Mouse (Mus musculus) myocyte (in vitro differentiated cells): Measurements from ENCODE around the gene Pklr.

Experiments used
- E2F4 ChIP-seq: IDR thresholded peaks from one replicate; pipeline ENCODE4 v1.6.1; 2011; ENCODE audit warnings: mild to moderate bottlenecking, control low read depth, moderate library complexity; ENCODE audit not compliant: insufficient read depth
- MYOD1 ChIP-seq, 3 experiments: IDR thresholded peaks; one replicate each; pipeline ENCODE4 v1.6.1; 2011; ENCODE audit warnings: control low read depth in 2 of 3, low read depth in 2 of 3, mild to moderate bottlenecking in 2 of 3, moderate library complexity in 1 of 3; ENCODE audit not compliant: insufficient read length in 2 of 3, control insufficient read depth in 1 of 3
- MYOG ChIP-seq, 3 experiments: IDR thresholded peaks; one replicate each; pipeline ENCODE4 v1.6.1; 2011; ENCODE audit warnings: control low read depth in 2 of 3, low read depth in 2 of 3, mild to moderate bottlenecking in 2 of 3; ENCODE audit not compliant: insufficient read length in 2 of 3, control insufficient read depth in 1 of 3, insufficient read depth in 1 of 3
- POLR2A ChIP-seq: IDR thresholded peaks from one replicate; pipeline ENCODE4 v1.6.1; 2011; ENCODE audit warnings: low read depth, mild to moderate bottlenecking, control low read depth, moderate library complexity; ENCODE audit not compliant: insufficient read length
- POLR2AphosphoS2 ChIP-seq: IDR thresholded peaks from one replicate; pipeline ENCODE4 v1.6.1; 2011; ENCODE audit warnings: low read depth, control low read depth; ENCODE audit not compliant: insufficient read length
- REST ChIP-seq: IDR thresholded peaks from one replicate; pipeline ENCODE4 v1.6.1; 2011; ENCODE audit warnings: mild to moderate bottlenecking, control low read depth, moderate library complexity; ENCODE audit not compliant: insufficient read depth, insufficient read length
- SRF ChIP-seq: IDR thresholded peaks from one replicate; pipeline ENCODE4 v1.6.1; 2011; ENCODE audit warnings: low read depth; ENCODE audit not compliant: control insufficient read depth, insufficient read length
- TCF12 ChIP-seq: IDR thresholded peaks from one replicate; pipeline ENCODE4 v1.6.1; 2011; ENCODE audit warnings: mild to moderate bottlenecking, control low read depth; ENCODE audit not compliant: poor library complexity, insufficient read depth, severe bottlenecking
- USF1 ChIP-seq: IDR thresholded peaks from one replicate; pipeline ENCODE4 v1.6.1; 2011; ENCODE audit warnings: low read depth, mild to moderate bottlenecking, control low read depth, moderate library complexity

GRCm38 (mm10) chr3:89103291-89103595, 32.7 kb upstream of the Pklr start:
- no peak for TF ChIP-seq SRF
- TF ChIP-seq POLR2A, result no peak
- no peak for TF ChIP-seq POLR2AphosphoS2
- no peak for TF ChIP-seq USF1
- TF ChIP-seq MYOG (IDR thresholded peaks at IDR 0.05; ENCODE audit: control insufficient read depth in 1 of 3, insufficient read depth in 1 of 3, insufficient read length in 2 of 3, low read depth in 2 of 3), result no peak
- no peak for TF ChIP-seq MYOD1 (IDR thresholded peaks at IDR 0.05; ENCODE audit: control insufficient read depth in 1 of 3, insufficient read length in 2 of 3, low read depth in 2 of 3)
- TF ChIP-seq TCF12, result no peak
- TF ChIP-seq E2F4, result no peak
- TF ChIP-seq REST, result no peak
